Mouse (Mus musculus) hindbrain, embryonic 16.5 days (tissue): ENCODE measurements around the gene Upk1b. TPM values are rescaled to one million over a fixed set of nuclear protein-coding genes. Genes with fewer than 3 reads are reported as not detected.
"Not testable (repeated sequence)": the region's sequence is repeated elsewhere in the genome, so short reads cannot be mapped to it uniquely, and the experiment has no call there.

ENCODE experiments used
- ATAC-seq: fragments of 200-750 bp; cut with Nextera tagmentation; 2 replicates; pipeline ENCODE4 v1.8.0; 2017; ENCODE audit warnings: moderate TSS enrichment, moderate library complexity
- H3K27ac ChIP-seq: fragments of 300-500 bp; sonication (generic); 2 replicates; pipeline ENCODE4 v1.5.1; 2014; ENCODE audit warnings: low read depth, mild to moderate bottlenecking, control low read depth, low read length, moderate library complexity
- H3K27me3 ChIP-seq: fragments of 300-500 bp; sonication (generic); replicated peaks from 2 replicates; pipeline ENCODE4 v1.6.1; 2014; ENCODE audit warnings: low read length; ENCODE audit not compliant: control insufficient read depth, insufficient read depth
- H3K36me3 ChIP-seq: fragments of 300-500 bp; sonication (generic); 2 replicates; pipeline ENCODE4 v1.6.1; 2014; ENCODE audit warnings: mild to moderate bottlenecking, low read length, moderate library complexity, mixed read lengths; ENCODE audit not compliant: control insufficient read depth, insufficient read depth
- H3K4me1 ChIP-seq: fragments of 300-500 bp; sonication (generic); 2 replicates; pipeline ENCODE4 v1.6.1; 2014; ENCODE audit warnings: low read depth, low read length; ENCODE audit not compliant: control insufficient read depth, insufficient read depth
- H3K4me2 ChIP-seq: fragments of 300-500 bp; sonication (generic); 2 replicates; pipeline ENCODE4 v1.6.1; 2014; ENCODE audit warnings: mild to moderate bottlenecking, low read length, control low read depth, moderate library complexity
- H3K4me3 ChIP-seq: fragments of 300-500 bp; sonication (generic); 2 replicates; pipeline ENCODE4 v1.5.1; 2014; ENCODE audit warnings: mild to moderate bottlenecking, low read length, control low read depth, moderate library complexity
- H3K9ac ChIP-seq: fragments of 300-500 bp; sonication (generic); 2 replicates; pipeline ENCODE4 v1.6.1; 2014; ENCODE audit warnings: low read depth, mild to moderate bottlenecking, control low read depth, low read length, moderate library complexity
- H3K9me3 ChIP-seq: fragments of 300-500 bp; sonication (generic); 2 replicates; pipeline ENCODE4 v1.6.1; 2014; ENCODE audit warnings: mild to moderate bottlenecking, low read length, moderate library complexity; ENCODE audit not compliant: control insufficient read depth
- WGBS: fragments of 180-500 bp; shearing (Covaris S2); extraction: QIAGEN DNeasy Blood & Tissue Kit; methylation state at CpG from one replicate; pipeline ENCODE4 v1.1.7; 2014; 5-methylcytosine and 5-hydroxymethylcytosine counted together
- polyA plus RNA-seq: library from polyadenylated mRNA; unstranded; fragments of >200 nt; fragmentation: Nextera tagmentation; extraction: Ambion mirVana; gene quantifications from 2 replicates; pipeline ENCODE4 v1.2.1, GENCODE M21; 2015

Gene Upk1b
- 0.16 and 0.60 TPM in 2 replicates for polyA plus RNA-seq

- 54% methylated on average over 10 of the region's 10 CpGs for WGBS
- ATAC-seq: no peak
These were observed at the start of gene Upk1b for GRCm38 (mm10) chr16:38800091-38800490. Gene Upk1b (minus strand): TSS chr16:38800328.

GRCm38 (mm10) chr16:38828649-38829048, 28.5 kb upstream of the Upk1b start, which contains the start of gene 4930435E12Rik:
Gene 4930435E12Rik (minus strand): TSS chr16:38828749.
- Histone ChIP-seq H3K36me3 (no peaks in the 10 kb centered on the region), H3K27me3 (no peaks in the 10 kb centered on the region), H3K4me1 (no peaks in the 10 kb centered on the region), H3K4me2 (no peak within 1 kb of the TSS), H3K27ac (no peak within 1 kb of the TSS), H3K9ac (no peak within 1 kb of the TSS), H3K4me3 (no peak within 1 kb of the TSS), H3K9me3 (no peaks in the 10 kb centered on the region)
- WGBS: 84% methylated on average over 3 of the region's 3 CpGs
- ATAC-seq: no peak

More at GRCm38 (mm10) chr16:38800091-38800490, at the start of gene Upk1b:
- H3K9ac ChIP-seq: no peak within 1 kb of the TSS
- H3K27ac ChIP-seq: no peak within 1 kb of the TSS
- no peaks in the 10 kb centered on the region for H3K36me3 ChIP-seq
- H3K4me3 ChIP-seq: no peak within 1 kb of the TSS
- no peaks in the 10 kb centered on the region for H3K9me3 ChIP-seq
- no peaks in the 10 kb centered on the region for H3K4me1 ChIP-seq
- H3K4me2 ChIP-seq: no peak within 1 kb of the TSS
- no peaks in the 10 kb centered on the region for H3K27me3 ChIP-seq

DNA sequence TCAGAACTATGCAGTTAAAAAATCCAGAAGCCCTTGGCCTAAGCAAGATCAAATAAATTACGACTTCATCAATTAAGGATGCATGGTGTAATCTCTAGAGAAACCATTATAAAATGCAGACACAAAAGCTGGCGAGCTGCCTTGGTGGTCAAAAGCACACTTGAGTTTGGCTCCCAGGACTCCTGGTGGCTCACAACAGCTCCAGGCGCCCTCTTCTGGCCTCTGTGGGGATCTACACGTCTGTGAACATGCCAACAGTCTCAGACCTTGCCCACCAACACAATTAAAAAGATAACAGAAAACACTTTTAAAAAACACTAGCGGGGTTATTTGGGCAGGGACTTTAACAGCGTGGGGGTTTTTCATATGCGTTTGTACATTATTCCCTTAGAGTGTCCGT, 12.4 kb upstream of the Upk1b start:
- H3K4me3 ChIP-seq: no peak overlapping the region
- 36% methylated on average over 8 of the region's 8 CpGs for WGBS
- H3K36me3 ChIP-seq: no peaks in the 10 kb centered on the region
- peaks cover 3% of the 10 kb centered on the region for H3K4me1 ChIP-seq
- no peak overlapping the region for H3K4me2 ChIP-seq
- no peak for ATAC-seq
- H3K9ac ChIP-seq: no peak overlapping the region
- no peaks in the 10 kb centered on the region for H3K27me3 ChIP-seq
- no peak overlapping the region for H3K27ac ChIP-seq
- H3K9me3 ChIP-seq: no peaks in the 10 kb centered on the region

DNA sequence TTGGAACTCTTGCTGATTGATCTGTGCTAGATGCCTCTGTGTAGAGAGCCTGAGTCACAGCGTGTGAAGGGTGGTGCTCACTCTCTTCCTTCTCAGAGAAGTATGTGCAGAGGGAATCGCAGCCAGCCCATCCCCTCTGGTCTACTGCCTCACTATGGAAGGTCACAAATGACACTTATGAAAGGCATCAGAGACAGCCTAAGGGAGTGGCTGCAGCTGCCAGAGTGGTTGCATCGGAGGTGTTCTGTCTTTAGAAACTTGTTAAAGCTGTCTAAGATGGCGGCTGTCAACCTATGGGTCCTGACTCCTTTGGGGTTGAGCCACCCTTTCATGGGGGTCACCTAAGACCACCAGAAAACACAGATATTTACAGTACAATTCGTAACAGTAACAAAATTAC, 10.1 kb upstream of the Upk1b start:
- Histone ChIP-seq H3K9me3 (no peaks in the 10 kb centered on the region), H3K4me2 (no peak overlapping the region), H3K4me1 (no peaks in the 10 kb centered on the region), H3K9ac (no peak overlapping the region), H3K27ac (no peak overlapping the region), H3K36me3 (no peaks in the 10 kb centered on the region), H3K27me3 (no peaks in the 10 kb centered on the region), H3K4me3 (no peak overlapping the region)
- no peak for ATAC-seq
- WGBS: 93% methylated on average over 5 of the region's 5 CpGs

DNA sequence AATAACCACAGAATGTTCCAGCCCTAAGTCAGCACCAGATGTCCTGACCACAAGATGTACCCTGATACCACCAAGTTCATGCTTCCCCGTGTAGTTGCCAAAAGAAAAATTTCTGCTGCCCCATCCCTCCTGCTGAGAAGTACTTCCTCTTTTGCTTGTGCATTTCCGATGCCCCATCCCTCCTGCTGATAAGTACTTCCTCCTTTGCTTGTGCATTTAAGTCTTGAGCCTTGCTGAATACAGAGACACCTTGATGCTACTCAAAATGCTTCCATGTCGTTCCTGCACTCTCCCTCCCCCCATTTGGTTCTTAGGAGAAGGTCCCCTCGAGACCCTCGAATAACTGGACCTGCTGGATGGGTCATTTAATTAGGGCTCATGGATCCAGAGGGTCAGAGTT, 7.7 kb upstream of the Upk1b start:
- WGBS: 90% methylated on average over 5 of the region's 5 CpGs
- H3K27ac ChIP-seq, ATAC-seq, H3K4me1 ChIP-seq, H3K9ac ChIP-seq, H3K4me3 ChIP-seq, H3K36me3 ChIP-seq, H3K4me2 ChIP-seq, H3K9me3 ChIP-seq, H3K27me3 ChIP-seq: not testable (repeated sequence)

GRCm38 (mm10) chr16:38798957-38799450, 1.1 kb downstream of the Upk1b start:
- ATAC-seq: no peak
- Histone ChIP-seq H3K9ac (no peak overlapping the region), H3K36me3 (no peaks in the 10 kb centered on the region), H3K4me2 (no peak overlapping the region), H3K27me3 (no peaks in the 10 kb centered on the region), H3K4me3 (no peak overlapping the region), H3K9me3 (no peaks in the 10 kb centered on the region), H3K4me1 (no peaks in the 10 kb centered on the region), H3K27ac (no peak overlapping the region)
- WGBS: 91% methylated on average over 3 of the region's 3 CpGs

GRCm38 (mm10) chr16:38793120-38793519, 7.0 kb downstream of the Upk1b start:
- H3K4me2 ChIP-seq: no peak overlapping the region
- H3K9ac ChIP-seq: no peak overlapping the region
- no peak overlapping the region for H3K27ac ChIP-seq
- H3K27me3 ChIP-seq: no peaks in the 10 kb centered on the region
- no peaks in the 10 kb centered on the region for H3K9me3 ChIP-seq
- H3K4me3 ChIP-seq: no peak overlapping the region
- no peak for ATAC-seq
- no peaks in the 10 kb centered on the region for H3K4me1 ChIP-seq
- WGBS: 81% methylated on average over 6 of the region's 6 CpGs
- H3K36me3 ChIP-seq: no peaks in the 10 kb centered on the region

DNA sequence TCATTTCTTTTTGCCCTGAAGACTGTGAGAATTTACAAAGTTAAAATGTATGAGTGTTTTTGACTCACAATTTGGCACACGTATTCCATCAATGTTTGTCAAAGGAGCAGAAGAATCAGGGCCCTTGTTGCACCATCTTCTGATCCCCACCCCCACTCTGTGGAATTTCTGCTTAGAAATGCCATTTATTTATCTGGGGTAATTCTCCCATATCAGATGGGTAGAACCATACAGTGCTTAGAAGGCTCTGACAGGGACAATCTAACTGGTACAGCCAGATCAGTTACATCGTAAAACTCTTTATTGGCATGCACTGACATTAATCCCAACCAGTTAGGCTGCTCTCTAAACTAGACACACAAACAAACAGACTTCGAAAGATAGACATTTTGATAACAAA, 10.2 kb downstream of the Upk1b start:
- ATAC-seq: no peak
- Histone ChIP-seq H3K4me2 (no peak overlapping the region), H3K27me3 (no peaks in the 10 kb centered on the region), H3K36me3 (no peaks in the 10 kb centered on the region), H3K4me3 (no peak overlapping the region), H3K27ac (no peak overlapping the region), H3K9me3 (no peaks in the 10 kb centered on the region), H3K4me1 (no peaks in the 10 kb centered on the region), H3K9ac (no peak overlapping the region)
- WGBS: 88% methylated on average over 3 of the region's 3 CpGs

GRCm38 (mm10) chr16:38789016-38789415, 11.1 kb downstream of the Upk1b start:
- no peak overlapping the region for H3K4me2 ChIP-seq
- no peaks in the 10 kb centered on the region for H3K27me3 ChIP-seq
- no peaks in the 10 kb centered on the region for H3K4me1 ChIP-seq
- no peak overlapping the region for H3K27ac ChIP-seq
- no peaks in the 10 kb centered on the region for H3K36me3 ChIP-seq
- no peak for ATAC-seq
- H3K4me3 ChIP-seq: no peak overlapping the region
- no peak overlapping the region for H3K9ac ChIP-seq
- 91% methylated on average over 2 of the region's 2 CpGs for WGBS
- H3K9me3 ChIP-seq: no peaks in the 10 kb centered on the region

DNA sequence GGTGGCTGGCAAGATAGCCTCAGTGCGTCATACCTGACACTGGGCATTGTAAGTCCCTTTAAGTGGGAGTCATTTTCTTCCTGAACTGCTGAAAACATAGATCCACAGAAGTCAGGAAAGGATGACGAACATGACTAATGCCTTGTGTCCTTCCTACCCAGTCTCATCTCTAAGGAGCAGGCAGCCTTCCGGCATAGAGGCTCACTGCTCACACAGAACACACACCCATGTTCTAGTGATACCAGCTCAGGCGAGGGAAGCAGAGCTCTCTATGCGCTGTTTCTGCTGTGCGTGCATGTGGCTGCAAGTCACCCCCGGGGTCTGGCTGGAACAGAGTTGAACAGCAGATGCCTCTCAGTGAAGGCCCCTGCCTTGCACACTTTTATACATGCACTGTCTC, 14.8 kb downstream of the Upk1b start:
- no peaks in the 10 kb centered on the region for H3K27me3 ChIP-seq
- WGBS: 74% methylated on average over 7 of the region's 7 CpGs
- H3K4me1 ChIP-seq: no peaks in the 10 kb centered on the region
- H3K4me3 ChIP-seq: no peak overlapping the region
- no peak overlapping the region for H3K9ac ChIP-seq
- H3K9me3 ChIP-seq: no peaks in the 10 kb centered on the region
- ATAC-seq: no peak
- H3K27ac ChIP-seq: no peak overlapping the region
- H3K36me3 ChIP-seq: no peaks in the 10 kb centered on the region
- H3K4me2 ChIP-seq: no peak overlapping the region
